Mouse (Mus musculus) heart, embryonic 11.5 days (tissue): ENCODE measurements around the gene Zdhhc12. TPM values are rescaled to one million over a fixed set of nuclear protein-coding genes. Genes with fewer than 3 reads are reported as not detected.

Source experiments
- ATAC-seq: fragments of 200-750 bp; cut with Nextera tagmentation; replicated peaks from 2 replicates; pipeline ENCODE4 v1.8.0; 2017; ENCODE audit warnings: moderate library complexity; ENCODE audit not compliant: insufficient number of reproducible peaks, low FRiP score, low TSS enrichment
- H3K27ac ChIP-seq: fragments of 300-500 bp; sonication (generic); 2 replicates; pipeline ENCODE4 v1.5.1; 2014; ENCODE audit warnings: mild to moderate bottlenecking, low read depth, low read length
- H3K27me3 ChIP-seq: fragments of 300-500 bp; sonication (generic); 2 replicates; pipeline ENCODE4 v1.6.1; 2014; ENCODE audit warnings: mild to moderate bottlenecking, low read length, mixed read lengths; ENCODE audit not compliant: control insufficient read depth, insufficient read depth
- H3K36me3 ChIP-seq: fragments of 300-500 bp; sonication (generic); 2 replicates; pipeline ENCODE4 v1.6.1; 2014; ENCODE audit warnings: mild to moderate bottlenecking, low read length, moderate library complexity, mixed read lengths; ENCODE audit not compliant: control insufficient read depth, insufficient read depth
- H3K4me1 ChIP-seq: fragments of 300-500 bp; sonication (generic); 2 replicates; pipeline ENCODE4 v1.6.1; 2014; ENCODE audit warnings: low read length; ENCODE audit not compliant: control insufficient read depth, insufficient read depth
- H3K4me2 ChIP-seq: fragments of 300-500 bp; sonication (generic); 2 replicates; pipeline ENCODE4 v1.6.1; 2014; ENCODE audit warnings: mild to moderate bottlenecking, moderate library complexity
- H3K4me3 ChIP-seq: fragments of 300-500 bp; sonication (generic); 2 replicates; pipeline ENCODE4 v1.5.1; 2014; ENCODE audit warnings: low read depth, low read length
- H3K9ac ChIP-seq: fragments of 300-500 bp; sonication (generic); 2 replicates; pipeline ENCODE4 v1.6.1; 2014; ENCODE audit warnings: mild to moderate bottlenecking, low read depth, low read length, moderate library complexity
- H3K9me3 ChIP-seq: fragments of 300-500 bp; sonication (generic); replicated peaks from 2 replicates; pipeline ENCODE4 v1.6.1; 2016; ENCODE audit warnings: low read length; ENCODE audit not compliant: control insufficient read depth
- WGBS: fragments of 180-500 bp; shearing (Covaris S2); extraction: QIAGEN DNeasy Blood & Tissue Kit; methylation state at CpG from one replicate; pipeline ENCODE4 v1.1.7; 2014; ENCODE audit not compliant: insufficient replicate concordance; 5-methylcytosine and 5-hydroxymethylcytosine counted together
- polyA plus RNA-seq: library from polyadenylated mRNA; unstranded; fragments of >200 nt; fragmentation: Nextera tagmentation; extraction: Ambion mirVana; gene quantifications from 2 replicates; pipeline ENCODE4 v1.2.1, GENCODE M21; 2014

Gene Zdhhc12
- polyA plus RNA-seq, 1 experiment from 2014 or later = 59.1 TPM

- ATAC-seq = no peak
- Histone ChIP-seq H3K36me3 (peaks cover 10% of the 10 kb centered on the region; the same call in 1 of the 2 replicates), H3K4me3 (no peak overlapping the region), H3K4me2 (no peak overlapping the region), H3K9me3 (no peaks in the 10 kb centered on the region), H3K4me1 (peaks cover 5% of the 10 kb centered on the region; the same call in 1 of the 2 replicates), H3K9ac (no peak overlapping the region), H3K27ac (no peak overlapping the region), H3K27me3 (no peaks in the 10 kb centered on the region)
- WGBS = 88% methylated on average over 4 of the region's 4 CpGs
Measured at GRCm38 (mm10) chr2:30087310-30087709, 6.1 kb downstream of the Zdhhc12 start.

GRCm38 (mm10) chr2:30084632-30085031, 8.8 kb downstream of the Zdhhc12 start:
- Histone ChIP-seq H3K36me3 (0 out of 2 replicates have a peak, but pooled peaks cover 4% of the 10 kb centered on the region), H3K9ac (peak overlapping the region; percentile 58), H3K27ac (no peak overlapping the region), H3K9me3 (no peaks in the 10 kb centered on the region), H3K4me2 (peak overlapping the region; percentile 58), H3K4me3 (peak overlapping the region; percentile 18; the same call in 1 of the 2 replicates), H3K4me1 (0 out of 2 replicates have a peak, but pooled peaks cover 4% of the 10 kb centered on the region), H3K27me3 (no peaks in the 10 kb centered on the region)
- ATAC-seq = 0 out of 2 replicates have a peak, but pooled peaks have one; percentile 33
- 7% methylated on average over 12 of the region's 12 CpGs for WGBS

GRCm38 (mm10) chr2:30084113-30084512, 9.3 kb downstream of the Zdhhc12 start:
- H3K27ac ChIP-seq = no peak overlapping the region
- no peak for ATAC-seq
- H3K27me3 ChIP-seq = no peaks in the 10 kb centered on the region
- no peaks in the 10 kb centered on the region for H3K9me3 ChIP-seq
- H3K4me3 ChIP-seq = no peak overlapping the region
- 0 out of 2 replicates have a peak, but pooled peaks cover 4% of the 10 kb centered on the region for H3K36me3 ChIP-seq
- peaks cover 9% of the 10 kb centered on the region; the same call in 1 of the 2 replicates for H3K4me1 ChIP-seq
- peak overlapping the region; percentile 58 for H3K4me2 ChIP-seq
- H3K9ac ChIP-seq = no peak overlapping the region
- 54% methylated on average over 5 of the region's 5 CpGs for WGBS

- ATAC-seq = no peak
- H3K27me3 ChIP-seq = no peaks in the 10 kb centered on the region
- no peak overlapping the region for H3K4me2 ChIP-seq
- H3K36me3 ChIP-seq = no peaks in the 10 kb centered on the region
- WGBS = 86% methylated on average over 15 of the region's 15 CpGs
- H3K4me3 ChIP-seq = no peak overlapping the region
- no peak overlapping the region for H3K27ac ChIP-seq
- H3K9ac ChIP-seq = no peak overlapping the region
- peaks cover 16% of the 10 kb centered on the region for H3K4me1 ChIP-seq
- H3K9me3 ChIP-seq = no peaks in the 10 kb centered on the region
Measured at GRCm38 (mm10) chr2:30080181-30080800, 13.2 kb downstream of the Zdhhc12 start.

GRCm38 (mm10) chr2:30078760-30079159, 14.7 kb downstream of the Zdhhc12 start:
- Histone ChIP-seq H3K4me2 (peak overlapping the region; percentile 96), H3K36me3 (no peaks in the 10 kb centered on the region), H3K27me3 (no peaks in the 10 kb centered on the region), H3K9ac (peak overlapping the region; percentile 54), H3K9me3 (no peaks in the 10 kb centered on the region), H3K27ac (peak overlapping the region; percentile 86), H3K4me3 (no peak overlapping the region), H3K4me1 (peaks cover 13% of the 10 kb centered on the region)
- WGBS = 60% methylated on average over 4 of the region's 4 CpGs
- ATAC-seq = no peak

GRCm38 (mm10) chr2:30078349-30078712, 15.1 kb downstream of the Zdhhc12 start:
- Histone ChIP-seq H3K4me1 (peaks cover 13% of the 10 kb centered on the region), H3K27ac (peak overlapping the region; percentile 86), H3K4me2 (peak overlapping the region; percentile 96), H3K9me3 (no peaks in the 10 kb centered on the region), H3K27me3 (no peaks in the 10 kb centered on the region), H3K9ac (peak overlapping the region; percentile 81), H3K36me3 (no peaks in the 10 kb centered on the region), H3K4me3 (peak overlapping the region; percentile 64)
- peak; percentile 29; the same call in 1 of the 2 replicates for ATAC-seq
- WGBS = 9% methylated on average over 10 of the region's 10 CpGs

- Histone ChIP-seq H3K4me1 (peaks cover 13% of the 10 kb centered on the region), H3K27ac (peak within 1 kb of the TSS; percentile 86), H3K4me3 (peak within 1 kb of the TSS; percentile 64), H3K9ac (peak within 1 kb of the TSS; percentile 81), H3K36me3 (peaks cover 4% of the 10 kb centered on the region), H3K4me2 (peak within 1 kb of the TSS; percentile 96), H3K27me3 (no peaks in the 10 kb centered on the region), H3K9me3 (no peaks in the 10 kb centered on the region)
- WGBS = 1% methylated on average over 53 of the region's 53 CpGs
- ATAC-seq = peak; percentile 61
Measured at GRCm38 (mm10) chr2:30077502-30078348, 15.7 kb downstream of the Zdhhc12 start, which contains the start of gene Pkn3. Gene Pkn3 (plus strand): TSS chr2:30077684.

- H3K36me3 ChIP-seq = peaks cover 7% of the 10 kb centered on the region
- H3K9ac ChIP-seq = peak overlapping the region; percentile 81; the same call in 1 of the 2 replicates
- no peaks in the 10 kb centered on the region for H3K27me3 ChIP-seq
- H3K4me2 ChIP-seq = peak overlapping the region; percentile 96
- H3K27ac ChIP-seq = peak overlapping the region; percentile 86; the same call in 1 of the 2 replicates
- ATAC-seq = no peak
- no peak overlapping the region; the same call in 1 of the 2 replicates for H3K4me3 ChIP-seq
- H3K9me3 ChIP-seq = no peaks in the 10 kb centered on the region
- WGBS = 61% methylated on average over 6 of the region's 6 CpGs
- H3K4me1 ChIP-seq = peaks cover 13% of the 10 kb centered on the region
Measured at GRCm38 (mm10) chr2:30076959-30077358, 16.5 kb downstream of the Zdhhc12 start.
